Comparison of ENCODE assay signal across 23 mouse cellular contexts in the genomic region with DNA sequence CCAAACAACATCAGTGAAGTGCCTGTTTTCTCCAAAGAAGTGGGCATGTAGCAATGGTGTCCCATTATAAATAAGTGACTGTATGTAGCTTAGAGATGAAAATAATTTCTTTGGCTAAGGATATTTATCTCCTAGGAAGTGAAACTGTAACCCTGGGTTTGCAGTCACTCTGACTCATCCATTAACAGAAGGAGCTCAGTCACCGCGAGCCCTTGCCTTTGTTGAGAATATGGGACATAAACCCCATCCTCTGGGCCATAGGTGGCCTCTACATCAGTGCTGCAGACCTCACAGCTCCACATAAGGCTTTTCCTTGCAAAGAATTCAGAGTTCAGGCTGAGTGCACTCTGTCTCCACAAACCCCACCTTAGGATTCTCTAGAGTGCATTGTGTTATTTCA.
DNase-seq lines count a peak whose midpoint lies in the region; ATAC-seq and TF ChIP-seq lines count a peak whose summit lies in the region.
"Had no signal": no experiment of that assay in that cellular context is flagged by ENCODE, and none has a peak within 500 bp of the region (broad histone marks: within the 10 kb centered on the region; RNA-seq: fewer than 3 reads in every experiment).

No protein-coding gene starts in this region.

- no peak for DNase-seq in layer of hippocampus, adult 2 months (ENCODE audit: low spot score in 2 of 2)
- no peak for DNase-seq in layer of hippocampus, adult 8-10 months (ENCODE audit: low spot score in 2 of 2)
- peak; percentile 25 for DNase-seq in Muller cell, postnatal 12 days (ENCODE audit: inconsistent ontology term)
- no peak for DNase-seq in cerebellum, adult 8-10 months
- DNase-seq in heart, adult 8-10 months (ENCODE audit: low spot score): no peak
- DNase-seq in adrenal gland, postnatal 14 days: no peak
- DNase-seq: adrenal gland, adult 2 months; adrenal gland, postnatal 25 days; B cell, adult 2 months; cerebellum, adult 11-12 months; cerebellum, adult 9-10 months; cerebellum, postnatal 14 days; gastrocnemius, postnatal 36 days; heart, adult 18-20 months; kidney, adult 18-20 months had no signal

- ATAC-seq in megakaryocyte, adult 5-6 weeks (ENCODE audit: poor library complexity, severe bottlenecking): peak; percentile 82
- ATAC-seq: forebrain, embryonic 13.5 days; forebrain, embryonic 16.5 days; hindbrain, embryonic 16.5 days; intestine, embryonic 15.5 days had no signal

- peak overlapping the region; percentile 3; the same call in 1 of the 2 replicates for H3K27ac ChIP-seq in layer of hippocampus, adult 2 months
- H3K27ac ChIP-seq: forebrain, embryonic 10.5 days; forebrain, embryonic 13.5 days; hindbrain, embryonic 10.5 days; hindbrain, embryonic 13.5 days; intestine, embryonic 15.5 days had no signal

- no peak for TF ChIP-seq CTCF in layer of hippocampus, adult 2 months (conservative IDR thresholded peaks at IDR 0.05)

- no peak overlapping the region for H3K4me3 ChIP-seq in layer of hippocampus, adult 2 months
- H3K4me3 ChIP-seq: forebrain, embryonic 10.5 days; forebrain, embryonic 13.5 days; hindbrain, embryonic 10.5 days; hindbrain, embryonic 13.5 days; intestine, embryonic 15.5 days had no signal
